Mouse (Mus musculus): ENCODE data around the gene Knl1. TPM values are rescaled to one million over a fixed set of nuclear protein-coding genes. Genes with fewer than 3 reads are reported as not detected.

Gene Knl1
- polyA plus RNA-seq, 1 experiment, result 14.8 TPM

- no peaks in the 10 kb centered on the region for H3K4me1 ChIP-seq (ENCODE audit: control insufficient read depth, insufficient read depth, low read length)
- H3K27ac ChIP-seq (ENCODE audit: control insufficient read depth, insufficient read depth, low read depth, low read length, poor library complexity), result peak overlapping the region; percentile 97
- no peak for TF ChIP-seq POLR2A (IDR thresholded peaks at IDR 0.05; ENCODE audit: borderline replicate concordance, control insufficient read depth, low read depth, low read length)
- peak overlapping the region; percentile 95 for H3K4me3 ChIP-seq (replicated peaks; ENCODE audit: control insufficient read depth, low read depth, low read length)
- 8% methylated on average over 20 of the region's 20 CpGs for WGBS
Measured at GRCm38 (mm10) chr2:119113121-119113925, 66.4 kb downstream of the Knl1 start.

GRCm38 (mm10) chr2:119136346-119136898, 89.5 kb downstream of the Knl1 start:
- Histone ChIP-seq H3K4me3 (replicated peaks; ENCODE audit: control insufficient read depth, low read depth, low read length) (no peak overlapping the region), H3K4me1 (ENCODE audit: control insufficient read depth, insufficient read depth, low read length) (no peaks in the 10 kb centered on the region; the same call in 1 of the 2 replicates), H3K27ac (ENCODE audit: control insufficient read depth, insufficient read depth, low read depth, low read length, poor library complexity) (peak overlapping the region; percentile 70)
- TF ChIP-seq CTCF (IDR thresholded peaks at IDR 0.05; ENCODE audit: control insufficient read depth, insufficient read depth, low read length) (no peak), POLR2A (IDR thresholded peaks at IDR 0.05; ENCODE audit: borderline replicate concordance, control insufficient read depth, low read depth, low read length) (no peak)
- 62% methylated on average over 5 of the region's 5 CpGs for WGBS

DNA sequence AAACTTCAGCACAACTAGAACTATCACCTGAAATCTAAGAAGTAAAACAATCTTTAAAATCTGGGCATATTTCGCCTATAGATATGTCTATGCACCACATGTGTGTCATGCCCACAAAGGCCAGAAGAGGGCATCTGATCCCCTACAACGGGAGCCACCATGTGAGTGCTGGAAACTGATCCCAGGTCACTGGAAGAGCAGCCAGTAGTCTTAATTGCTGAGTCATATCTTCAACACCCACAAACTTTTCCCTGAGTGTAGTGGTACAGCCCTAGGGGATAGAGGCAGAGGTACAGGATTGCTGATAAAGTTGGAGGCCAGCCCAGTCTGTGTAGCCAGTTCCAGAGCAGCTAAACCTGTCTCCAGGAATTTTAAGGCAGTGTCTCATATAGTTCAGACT, 98.3 kb downstream of the Knl1 start:
- Histone ChIP-seq H3K4me3 (replicated peaks; ENCODE audit: control insufficient read depth, low read depth, low read length) (no peak overlapping the region), H3K27ac (ENCODE audit: control insufficient read depth, insufficient read depth, low read depth, low read length, poor library complexity) (no peak overlapping the region), H3K4me1 (ENCODE audit: control insufficient read depth, insufficient read depth, low read length) (no peaks in the 10 kb centered on the region)
- WGBS, result 85% methylated on average over 2 of the region's 2 CpGs
- TF ChIP-seq CTCF (IDR thresholded peaks at IDR 0.05; ENCODE audit: control insufficient read depth, insufficient read depth, low read length), result peak; percentile 37
- TF ChIP-seq POLR2A (IDR thresholded peaks at IDR 0.05; ENCODE audit: borderline replicate concordance, control insufficient read depth, low read depth, low read length), result no peak

GRCm38 (mm10) chr2:119146435-119146834, 99.5 kb downstream of the Knl1 start:
- Histone ChIP-seq H3K4me3 (replicated peaks; ENCODE audit: control insufficient read depth, low read depth, low read length) (no peak overlapping the region), H3K4me1 (ENCODE audit: control insufficient read depth, insufficient read depth, low read length) (no peaks in the 10 kb centered on the region), H3K27ac (ENCODE audit: control insufficient read depth, insufficient read depth, low read depth, low read length, poor library complexity) (no peak overlapping the region)
- 84% methylated on average over 6 of the region's 6 CpGs for WGBS
- TF ChIP-seq CTCF (IDR thresholded peaks at IDR 0.05; ENCODE audit: control insufficient read depth, insufficient read depth, low read length) (no peak), POLR2A (IDR thresholded peaks at IDR 0.05; ENCODE audit: borderline replicate concordance, control insufficient read depth, low read depth, low read length) (no peak)

GRCm38 (mm10) chr2:119147160-119147678, 100.3 kb downstream of the Knl1 start:
- Histone ChIP-seq H3K4me1 (ENCODE audit: control insufficient read depth, insufficient read depth, low read length) (no peaks in the 10 kb centered on the region), H3K27ac (ENCODE audit: control insufficient read depth, insufficient read depth, low read depth, low read length, poor library complexity) (no peak overlapping the region), H3K4me3 (replicated peaks; ENCODE audit: control insufficient read depth, low read depth, low read length) (no peak overlapping the region)
- no peak for TF ChIP-seq CTCF (IDR thresholded peaks at IDR 0.05; ENCODE audit: control insufficient read depth, insufficient read depth, low read length)
- TF ChIP-seq POLR2A (IDR thresholded peaks at IDR 0.05; ENCODE audit: borderline replicate concordance, control insufficient read depth, low read depth, low read length), result no peak
- WGBS, result 94% methylated on average over 22 of the region's 22 CpGs

- no peak for TF ChIP-seq CTCF (IDR thresholded peaks at IDR 0.05; ENCODE audit: control insufficient read depth, insufficient read depth, low read length)
- Histone ChIP-seq H3K27ac (ENCODE audit: control insufficient read depth, insufficient read depth, low read depth, low read length, poor library complexity) (no peak overlapping the region), H3K4me1 (ENCODE audit: control insufficient read depth, insufficient read depth, low read length) (no peaks in the 10 kb centered on the region), H3K4me3 (replicated peaks; ENCODE audit: control insufficient read depth, low read depth, low read length) (no peak overlapping the region)
- 90% methylated on average over 8 of the region's 8 CpGs for WGBS
Measured at GRCm38 (mm10) chr2:119147775-119148174, 100.9 kb downstream of the Knl1 start.

GRCm38 (mm10) chr2:119152255-119152654, 105.3 kb downstream of the Knl1 start:
- Histone ChIP-seq H3K4me1 (ENCODE audit: control insufficient read depth, insufficient read depth, low read length) (no peaks in the 10 kb centered on the region), H3K27ac (ENCODE audit: control insufficient read depth, insufficient read depth, low read depth, low read length, poor library complexity) (no peak overlapping the region), H3K4me3 (replicated peaks; ENCODE audit: control insufficient read depth, low read depth, low read length) (no peak overlapping the region)
- 73% methylated on average over 6 of the region's 6 CpGs for WGBS
- TF ChIP-seq CTCF (IDR thresholded peaks at IDR 0.05; ENCODE audit: control insufficient read depth, insufficient read depth, low read length), result no peak
- no peak for TF ChIP-seq POLR2A (IDR thresholded peaks at IDR 0.05; ENCODE audit: borderline replicate concordance, control insufficient read depth, low read depth, low read length)

GRCm38 (mm10) chr2:119154683-119155082, 107.8 kb downstream of the Knl1 start:
- Histone ChIP-seq H3K27ac (ENCODE audit: control insufficient read depth, insufficient read depth, low read depth, low read length, poor library complexity) (peak overlapping the region; percentile 45; the same call in 1 of the 2 replicates), H3K4me1 (ENCODE audit: control insufficient read depth, insufficient read depth, low read length) (no peaks in the 10 kb centered on the region)

More at GRCm38 (mm10) chr2:119154683-119155082, 107.8 kb downstream of the Knl1 start:
- 63% methylated on average over 2 of the region's 2 CpGs for WGBS
- TF ChIP-seq POLR2A (IDR thresholded peaks at IDR 0.05; ENCODE audit: borderline replicate concordance, control insufficient read depth, low read depth, low read length) (no peak), CTCF (IDR thresholded peaks at IDR 0.05; ENCODE audit: control insufficient read depth, insufficient read depth, low read length) (no peak)
- H3K4me3 ChIP-seq (replicated peaks; ENCODE audit: control insufficient read depth, low read depth, low read length), result no peak overlapping the region

Other genes with a start within 250 kb of the Knl1 start
- 101 and 133 TPM in 2 replicates for gene Knstrn, start 233.1 kb upstream of the Knl1 start, polyA plus RNA-seq (2011; ENCODE audit: insufficient read depth, insufficient read length, low replicate concordance, missing spikeins)
- gene Ivd, start 185.2 kb upstream of the Knl1 start, polyA plus RNA-seq (2011; ENCODE audit: insufficient read depth, insufficient read length, low replicate concordance, missing spikeins), result 16.0 and 19.9 TPM in 2 replicates
- 6.6 and 8.7 TPM in 2 replicates for gene Bahd1, start 146.7 kb upstream of the Knl1 start, polyA plus RNA-seq (2011; ENCODE audit: insufficient read depth, insufficient read length, low replicate concordance, missing spikeins)
- 1.1 and 2.3 TPM in 2 replicates for gene Chst14, start 120.6 kb upstream of the Knl1 start, polyA plus RNA-seq (2011; ENCODE audit: insufficient read depth, insufficient read length, low replicate concordance, missing spikeins)
- gene Ccdc32, start 17.7 kb upstream of the Knl1 start, polyA plus RNA-seq (2011; ENCODE audit: insufficient read depth, insufficient read length, low replicate concordance, missing spikeins), result 6.2 and 9.7 TPM in 2 replicates
- 1.5 and 2.4 TPM in 2 replicates for gene Rpusd2, start 12.3 kb upstream of the Knl1 start, polyA plus RNA-seq (2011; ENCODE audit: insufficient read depth, insufficient read length, low replicate concordance, missing spikeins)
- gene Rad51, start 65.7 kb downstream of the Knl1 start, polyA plus RNA-seq (2011; ENCODE audit: insufficient read depth, insufficient read length, low replicate concordance, missing spikeins), result 25.6 and 32.4 TPM in 2 replicates
- gene Rmdn3, start 109.9 kb downstream of the Knl1 start, polyA plus RNA-seq (2011; ENCODE audit: insufficient read depth, insufficient read length, low replicate concordance, missing spikeins), result 25.4 and 36.2 TPM in 2 replicates
- gene Gchfr, start 120.7 kb downstream of the Knl1 start, polyA plus RNA-seq (2011; ENCODE audit: insufficient read depth, insufficient read length, low replicate concordance, missing spikeins), result 4.0 TPM in 1 of 2 replicates, not detected in the other
- not detected in 2 replicates for gene Gm14137, start 127.4 kb downstream of the Knl1 start, polyA plus RNA-seq (2011; ENCODE audit: insufficient read depth, insufficient read length, low replicate concordance, missing spikeins)
- gene Zfyve19, start 161.5 kb downstream of the Knl1 start, polyA plus RNA-seq (2011; ENCODE audit: insufficient read depth, insufficient read length, low replicate concordance, missing spikeins), result 21.0 and 42.2 TPM in 2 replicates
- gene Dnajc17, start 161.7 kb downstream of the Knl1 start, polyA plus RNA-seq (2011; ENCODE audit: insufficient read depth, insufficient read length, low replicate concordance, missing spikeins), result 10.0 and 12.5 TPM in 2 replicates
- gene Ppp1r14d, start 182.8 kb downstream of the Knl1 start, polyA plus RNA-seq (2011; ENCODE audit: insufficient read depth, insufficient read length, low replicate concordance, missing spikeins), result not detected in 2 replicates
- 4.3 TPM in 1 of 2 replicates, not detected in the other for gene Spint1, start 190.2 kb downstream of the Knl1 start, polyA plus RNA-seq (2011; ENCODE audit: insufficient read depth, insufficient read length, low replicate concordance, missing spikeins)
- gene Rhov, start 224.2 kb downstream of the Knl1 start, polyA plus RNA-seq (2011; ENCODE audit: insufficient read depth, insufficient read length, low replicate concordance, missing spikeins), result 2.1 TPM in 1 of 2 replicates, not detected in the other
- 6.5 and 9.7 TPM in 2 replicates for gene Vps18, start 241.6 kb downstream of the Knl1 start, polyA plus RNA-seq (2011; ENCODE audit: insufficient read depth, insufficient read length, low replicate concordance, missing spikeins)

Data from bone marrow, adult 2 months (tissue).